Mouse (Mus musculus): Measurements from ENCODE around the gene Nkain1. TPM values are rescaled to one million over a fixed set of nuclear protein-coding genes. Genes with fewer than 3 reads are reported as not detected.
A peak's percentile ranks its signal among the peaks of the same experiment; 100 is the strongest.

The Nkain1 gene
- total RNA-seq, 1 experiment: 20.1 TPM

GRCm38 (mm10) chr4:130521466-130521865 is 52.5 kb downstream of the Nkain1 start:
- Histone ChIP-seq H3K9ac (ENCODE audit: insufficient read depth, low read depth, low read length, poor library complexity, severe bottlenecking) (peak overlapping the region; percentile 35), H3K4me3 (ENCODE audit: insufficient read depth in 1 of 2, low read depth in 1 of 2, low read length in 2 of 2, poor library complexity in 1 of 2, severe bottlenecking in 1 of 2) (peak overlapping the region in 1 of 2 experiments; percentile 28; a peak in 2 of 4 replicates), H3K27ac (ENCODE audit: insufficient read depth, low read depth, low read length, poor library complexity, severe bottlenecking) (peak overlapping the region; percentile 99), H3K9me3 (ENCODE audit: control insufficient read depth, insufficient read depth, low read depth, low read length) (no peaks in the 10 kb centered on the region), H3K4me1 (ENCODE audit: control insufficient read depth in 2 of 2, insufficient read depth in 2 of 2, low read length in 2 of 2, poor library complexity in 1 of 2) (peaks cover 5 to 8% of the 10 kb centered on the region in 2 experiments; a peak in 3 of 4 replicates), H3K36me3 (ENCODE audit: control insufficient read depth, insufficient read depth, low read length, poor library complexity, severe bottlenecking) (no peaks in the 10 kb centered on the region)
- no peak for DNase-seq (ENCODE audit: low read depth, low spot score)
- in situ Hi-C loops (cut with MboI; ENCODE audit: low sequenced_read_pairs in 2 of 2, unreplicated experiment in 2 of 2): no loop called here
- TF ChIP-seq CHD2 (IDR thresholded peaks at IDR 0.05; ENCODE audit: low read depth, low read length) (no peak), HCFC1 (IDR thresholded peaks at IDR 0.05; ENCODE audit: borderline replicate concordance, insufficient read depth, low read length) (no peak), ZC3H11A (IDR thresholded peaks at IDR 0.05; ENCODE audit: borderline replicate concordance, low read depth, low read length) (no peak), MAFK (IDR thresholded peaks at IDR 0.05; ENCODE audit: insufficient read depth, low read depth, low read length) (no peak), ZNF384 (IDR thresholded peaks at IDR 0.05; ENCODE audit: low read depth, low read length) (no peak)

- no peaks in the 10 kb centered on the region for H3K9me3 ChIP-seq (ENCODE audit: control insufficient read depth, insufficient read depth, low read depth, low read length)
- H3K4me3 ChIP-seq (ENCODE audit: insufficient read depth in 1 of 2, low read depth in 1 of 2, low read length in 2 of 2, poor library complexity in 1 of 2, severe bottlenecking in 1 of 2): peak overlapping the region; percentile 52 to 55
- in situ Hi-C loops (cut with MboI; ENCODE audit: low sequenced_read_pairs in 2 of 2, unreplicated experiment in 2 of 2): no loop called here
- TF ChIP-seq MAFK (IDR thresholded peaks at IDR 0.05; ENCODE audit: insufficient read depth, low read depth, low read length): no peak
- TF ChIP-seq HCFC1 (IDR thresholded peaks at IDR 0.05; ENCODE audit: borderline replicate concordance, insufficient read depth, low read length): no peak
- no peak for TF ChIP-seq CHD2 (IDR thresholded peaks at IDR 0.05; ENCODE audit: low read depth, low read length)
- no peak for TF ChIP-seq ZNF384 (IDR thresholded peaks at IDR 0.05; ENCODE audit: low read depth, low read length)
- TF ChIP-seq ZC3H11A (IDR thresholded peaks at IDR 0.05; ENCODE audit: borderline replicate concordance, low read depth, low read length): no peak
- DNase-seq (ENCODE audit: low read depth, low spot score): no peak
- peaks cover 5 to 6% of the 10 kb centered on the region in 2 experiments; a peak in 3 of 4 replicates for H3K4me1 ChIP-seq (ENCODE audit: control insufficient read depth in 2 of 2, insufficient read depth in 2 of 2, low read length in 2 of 2, poor library complexity in 1 of 2)
- peak overlapping the region; percentile 84 for H3K9ac ChIP-seq (ENCODE audit: insufficient read depth, low read depth, low read length, poor library complexity, severe bottlenecking)
- peak overlapping the region; percentile 99 for H3K27ac ChIP-seq (ENCODE audit: insufficient read depth, low read depth, low read length, poor library complexity, severe bottlenecking)
- H3K36me3 ChIP-seq (ENCODE audit: control insufficient read depth, insufficient read depth, low read length, poor library complexity, severe bottlenecking): no peaks in the 10 kb centered on the region
Observed at GRCm38 (mm10) chr4:130520482-130520851, 53.5 kb downstream of the Nkain1 start.

GRCm38 (mm10) chr4:130519567-130520481 is 54.1 kb downstream of the Nkain1 start:
- peaks cover 4 to 5% of the 10 kb centered on the region in 2 experiments; a peak in 2 of 4 replicates for H3K4me1 ChIP-seq (ENCODE audit: control insufficient read depth in 2 of 2, insufficient read depth in 2 of 2, low read length in 2 of 2, poor library complexity in 1 of 2)
- no peaks in the 10 kb centered on the region for H3K36me3 ChIP-seq (ENCODE audit: control insufficient read depth, insufficient read depth, low read length, poor library complexity, severe bottlenecking)
- H3K27ac ChIP-seq (ENCODE audit: insufficient read depth, low read depth, low read length, poor library complexity, severe bottlenecking): peak overlapping the region; percentile 100
- DNase-seq (ENCODE audit: low read depth, low spot score): peak; percentile 100
- H3K9ac ChIP-seq (ENCODE audit: insufficient read depth, low read depth, low read length, poor library complexity, severe bottlenecking): peak overlapping the region; percentile 85
- H3K9me3 ChIP-seq (ENCODE audit: control insufficient read depth, insufficient read depth, low read depth, low read length): no peaks in the 10 kb centered on the region
- peak overlapping the region; percentile 49 to 67 for H3K4me3 ChIP-seq (ENCODE audit: insufficient read depth in 1 of 2, low read depth in 1 of 2, low read length in 2 of 2, poor library complexity in 1 of 2, severe bottlenecking in 1 of 2)
- no peak for TF ChIP-seq ZC3H11A (IDR thresholded peaks at IDR 0.05; ENCODE audit: borderline replicate concordance, low read depth, low read length)
- peak; percentile 60 for TF ChIP-seq CHD2 (IDR thresholded peaks at IDR 0.05; ENCODE audit: low read depth, low read length)
- in situ Hi-C loops (cut with MboI; ENCODE audit: low sequenced_read_pairs in 2 of 2, unreplicated experiment in 2 of 2): no loop called here

GRCm38 (mm10) chr4:130516490-130516889 is 57.5 kb downstream of the Nkain1 start:
- H3K4me1 ChIP-seq (ENCODE audit: control insufficient read depth in 2 of 2, insufficient read depth in 2 of 2, low read length in 2 of 2, poor library complexity in 1 of 2): peaks cover 2 to 3% of the 10 kb centered on the region in 2 experiments; a peak in 2 of 4 replicates
- in situ Hi-C loops (cut with MboI; ENCODE audit: low sequenced_read_pairs in 2 of 2, unreplicated experiment in 2 of 2): no loop called here
- no peaks in the 10 kb centered on the region for H3K36me3 ChIP-seq (ENCODE audit: control insufficient read depth, insufficient read depth, low read length, poor library complexity, severe bottlenecking)
- no peak for DNase-seq (ENCODE audit: low read depth, low spot score)
- no peak overlapping the region; the same call in 1 of the 2 replicates for H3K27ac ChIP-seq (ENCODE audit: insufficient read depth, low read depth, low read length, poor library complexity, severe bottlenecking)
- 0 out of 2 replicates have a peak overlapping the region, but pooled peaks have one; percentile 25 for H3K9ac ChIP-seq (ENCODE audit: insufficient read depth, low read depth, low read length, poor library complexity, severe bottlenecking)
- no peaks in the 10 kb centered on the region for H3K9me3 ChIP-seq (ENCODE audit: control insufficient read depth, insufficient read depth, low read depth, low read length)
- H3K4me3 ChIP-seq (ENCODE audit: insufficient read depth in 1 of 2, low read depth in 1 of 2, low read length in 2 of 2, poor library complexity in 1 of 2, severe bottlenecking in 1 of 2): no peak overlapping the region
- TF ChIP-seq ZNF384 (IDR thresholded peaks at IDR 0.05; ENCODE audit: low read depth, low read length) (no peak), HCFC1 (IDR thresholded peaks at IDR 0.05; ENCODE audit: borderline replicate concordance, insufficient read depth, low read length) (no peak), CHD2 (IDR thresholded peaks at IDR 0.05; ENCODE audit: low read depth, low read length) (no peak), ZC3H11A (IDR thresholded peaks at IDR 0.05; ENCODE audit: borderline replicate concordance, low read depth, low read length) (no peak), MAFK (IDR thresholded peaks at IDR 0.05; ENCODE audit: insufficient read depth, low read depth, low read length) (no peak)

Other genes starting within 250 kb of the Nkain1 start
- gene Zcchc17, start 214.2 kb downstream of the Nkain1 start, total RNA-seq (2012; rRNA removed): 22.3 and 33.3 TPM in 2 replicates
- gene Snrnp40, start 214.0 kb downstream of the Nkain1 start, total RNA-seq (2012; rRNA removed): 136 and 147 TPM in 2 replicates
- gene Pum1, start 89.1 kb upstream of the Nkain1 start, total RNA-seq (2012; rRNA removed): 101 and 126 TPM in 2 replicates
- gene Sdc3, start 218.4 kb upstream of the Nkain1 start, total RNA-seq (2012; rRNA removed): 6.6 and 8.7 TPM in 2 replicates

Measured in ES-E14 (cell line).